Mouse (Mus musculus): ENCODE results near the gene Gm20388. TPM values are rescaled to one million over a fixed set of nuclear protein-coding genes. Genes with fewer than 3 reads are reported as not detected.

Gm20388 gene
- total and polyA plus RNA-seq, 3 experiments: 0.02 to 0.05 TPM; not detected in 1

- Histone ChIP-seq H3K36me3 (replicated peaks) (peaks cover 73% of the 10 kb centered on the region), H3K27me3 (ENCODE audit: insufficient read depth, low read length) (no peaks in the 10 kb centered on the region), H3K4me1 (ENCODE audit: insufficient read depth, low read depth, low read length) (peaks cover 70% of the 10 kb centered on the region), H3K9me3 (replicated peaks) (no peaks in the 10 kb centered on the region), H3K4me3 (ENCODE audit: low read depth, low read length) (peak within 1 kb of the TSS; percentile 100)
- ATAC-seq (ENCODE audit: extremely low read depth, insufficient number of reproducible peaks, low FRiP score, poor library complexity, severe bottlenecking) (peak; percentile 71), DNase-seq (ENCODE audit: low spot score) (peak; percentile 94)
- no peak for TF ChIP-seq CTCF (IDR thresholded peaks at IDR 0.05; ENCODE audit: low read depth, low read length)
- TF ChIP-seq GATA1 (IDR thresholded peaks at IDR 0.05; ENCODE audit: borderline replicate concordance, low read length): no peak
- TF ChIP-seq POLR2AphosphoS5 (IDR thresholded peaks at IDR 0.05; ENCODE audit: insufficient replicate concordance, low read depth, low read length): no peak
- TF ChIP-seq TAL1 (conservative IDR thresholded peaks at IDR 0.05; ENCODE audit: low read depth, low read length): no peak
- TF ChIP-seq GATA2 (IDR thresholded peaks at IDR 0.05; ENCODE audit: borderline replicate concordance, low read depth, low read length): no peak
Measured at GRCm38 (mm10) chr8:120667561-120668373, 757.1 kb downstream of the Gm20388 start, which contains the start of the genes Gm27021 and Cox4i1. Gene Gm27021 (minus strand): TSS chr8:120668079. Gene Cox4i1 (plus strand): TSS chr8:120668222.

- TF ChIP-seq GATA2 (IDR thresholded peaks at IDR 0.05; ENCODE audit: borderline replicate concordance, low read depth, low read length) (no peak), POLR2AphosphoS5 (IDR thresholded peaks at IDR 0.05; ENCODE audit: insufficient replicate concordance, low read depth, low read length) (no peak), CTCF (IDR thresholded peaks at IDR 0.05; ENCODE audit: low read depth, low read length) (no peak), GATA1 (IDR thresholded peaks at IDR 0.05; ENCODE audit: borderline replicate concordance, low read length) (no peak), TAL1 (conservative IDR thresholded peaks at IDR 0.05; ENCODE audit: low read depth, low read length) (no peak)
- Histone ChIP-seq H3K4me1 (ENCODE audit: insufficient read depth, low read depth, low read length) (peaks cover 74% of the 10 kb centered on the region), H3K9me3 (replicated peaks) (no peaks in the 10 kb centered on the region), H3K4me3 (ENCODE audit: low read depth, low read length) (peak within 1 kb of the TSS; percentile 100), H3K36me3 (replicated peaks) (peaks cover 73% of the 10 kb centered on the region), H3K27me3 (ENCODE audit: insufficient read depth, low read length) (no peaks in the 10 kb centered on the region)
- ATAC-seq (ENCODE audit: extremely low read depth, insufficient number of reproducible peaks, low FRiP score, poor library complexity, severe bottlenecking) (no peak), DNase-seq (ENCODE audit: low spot score) (no peak)
Measured at GRCm38 (mm10) chr8:120668374-120668905, 757.8 kb downstream of the Gm20388 start, which contains the start of gene Emc8. Gene Emc8 (minus strand): TSS chr8:120668573.

GRCm38 (mm10) chr8:120671775-120672174 is 761.1 kb downstream of the Gm20388 start:
- H3K27me3 ChIP-seq (ENCODE audit: insufficient read depth, low read length): no peaks in the 10 kb centered on the region
- TF ChIP-seq POLR2AphosphoS5 (IDR thresholded peaks at IDR 0.05; ENCODE audit: insufficient replicate concordance, low read depth, low read length): no peak
- TF ChIP-seq GATA2 (IDR thresholded peaks at IDR 0.05; ENCODE audit: borderline replicate concordance, low read depth, low read length): no peak
- TF ChIP-seq GATA1 (IDR thresholded peaks at IDR 0.05; ENCODE audit: borderline replicate concordance, low read length): no peak
- TF ChIP-seq TAL1 (conservative IDR thresholded peaks at IDR 0.05; ENCODE audit: low read depth, low read length): no peak
- TF ChIP-seq CTCF (IDR thresholded peaks at IDR 0.05; ENCODE audit: low read depth, low read length): no peak
- peak overlapping the region; percentile 30; the same call in 1 of the 2 replicates for H3K4me3 ChIP-seq (ENCODE audit: low read depth, low read length)
- DNase-seq (ENCODE audit: low spot score) (no peak), ATAC-seq (ENCODE audit: extremely low read depth, insufficient number of reproducible peaks, low FRiP score, poor library complexity, severe bottlenecking) (no peak)
- peaks cover 53% of the 10 kb centered on the region for H3K4me1 ChIP-seq (ENCODE audit: insufficient read depth, low read depth, low read length)
- H3K9me3 ChIP-seq (replicated peaks): no peaks in the 10 kb centered on the region
- H3K36me3 ChIP-seq (replicated peaks): peaks cover 59% of the 10 kb centered on the region

GRCm38 (mm10) chr8:120672626-120673229 is 762.1 kb downstream of the Gm20388 start:
- Histone ChIP-seq H3K27me3 (ENCODE audit: insufficient read depth, low read length) (no peaks in the 10 kb centered on the region), H3K36me3 (replicated peaks) (peaks cover 69% of the 10 kb centered on the region), H3K4me3 (ENCODE audit: low read depth, low read length) (peak overlapping the region; percentile 8; the same call in 1 of the 2 replicates), H3K9me3 (replicated peaks) (no peaks in the 10 kb centered on the region), H3K4me1 (ENCODE audit: insufficient read depth, low read depth, low read length) (peaks cover 50% of the 10 kb centered on the region)
- ATAC-seq (ENCODE audit: extremely low read depth, insufficient number of reproducible peaks, low FRiP score, poor library complexity, severe bottlenecking) (no peak), DNase-seq (ENCODE audit: low spot score) (no peak)
- TF ChIP-seq GATA1 (IDR thresholded peaks at IDR 0.05; ENCODE audit: borderline replicate concordance, low read length) (no peak), GATA2 (IDR thresholded peaks at IDR 0.05; ENCODE audit: borderline replicate concordance, low read depth, low read length) (no peak), POLR2AphosphoS5 (IDR thresholded peaks at IDR 0.05; ENCODE audit: insufficient replicate concordance, low read depth, low read length) (no peak), CTCF (IDR thresholded peaks at IDR 0.05; ENCODE audit: low read depth, low read length) (no peak), TAL1 (conservative IDR thresholded peaks at IDR 0.05; ENCODE audit: low read depth, low read length) (no peak)

GRCm38 (mm10) chr8:120673298-120673697 is 762.7 kb downstream of the Gm20388 start:
- H3K36me3 ChIP-seq (replicated peaks): peaks cover 70% of the 10 kb centered on the region
- H3K9me3 ChIP-seq (replicated peaks): no peaks in the 10 kb centered on the region
- no peak for DNase-seq (ENCODE audit: low spot score)
- TF ChIP-seq TAL1 (conservative IDR thresholded peaks at IDR 0.05; ENCODE audit: low read depth, low read length) (no peak), GATA2 (IDR thresholded peaks at IDR 0.05; ENCODE audit: borderline replicate concordance, low read depth, low read length) (no peak), CTCF (IDR thresholded peaks at IDR 0.05; ENCODE audit: low read depth, low read length) (no peak), GATA1 (IDR thresholded peaks at IDR 0.05; ENCODE audit: borderline replicate concordance, low read length) (no peak), POLR2AphosphoS5 (IDR thresholded peaks at IDR 0.05; ENCODE audit: insufficient replicate concordance, low read depth, low read length) (no peak)
- H3K4me1 ChIP-seq (ENCODE audit: insufficient read depth, low read depth, low read length): peaks cover 51% of the 10 kb centered on the region
- no peak overlapping the region for H3K4me3 ChIP-seq (ENCODE audit: low read depth, low read length)
- ATAC-seq (ENCODE audit: extremely low read depth, insufficient number of reproducible peaks, low FRiP score, poor library complexity, severe bottlenecking): no peak
- no peaks in the 10 kb centered on the region for H3K27me3 ChIP-seq (ENCODE audit: insufficient read depth, low read length)

- Histone ChIP-seq H3K36me3 (replicated peaks) (peaks cover 57% of the 10 kb centered on the region), H3K4me1 (ENCODE audit: insufficient read depth, low read depth, low read length) (peaks cover 47% of the 10 kb centered on the region), H3K4me3 (ENCODE audit: low read depth, low read length) (no peak overlapping the region), H3K9me3 (replicated peaks) (no peaks in the 10 kb centered on the region), H3K27me3 (ENCODE audit: insufficient read depth, low read length) (no peaks in the 10 kb centered on the region)
- ATAC-seq (ENCODE audit: extremely low read depth, insufficient number of reproducible peaks, low FRiP score, poor library complexity, severe bottlenecking): no peak
- TF ChIP-seq POLR2AphosphoS5 (IDR thresholded peaks at IDR 0.05; ENCODE audit: insufficient replicate concordance, low read depth, low read length) (0 out of 2 replicates have a peak, but pooled peaks have one; percentile 51), TAL1 (conservative IDR thresholded peaks at IDR 0.05; ENCODE audit: low read depth, low read length) (no peak)
- no peak for DNase-seq (ENCODE audit: low spot score)
Measured at GRCm38 (mm10) chr8:120675718-120676117, 765.1 kb downstream of the Gm20388 start.

Measured in G1E (cell line).